Mouse (Mus musculus) forebrain, embryonic 10.5 days (tissue): ENCODE measurements around the gene Mycbp. TPM values are rescaled to one million over a fixed set of nuclear protein-coding genes. Genes with fewer than 3 reads are reported as not detected.

Source experiments
- DNase-seq: peaks from one replicate; pipeline ENCODE4 v3.0.0-alpha.2; 2017; ENCODE audit warnings: low spot score; ENCODE audit errors: extremely low spot score
- H3K27ac ChIP-seq: fragments of 300-500 bp; sonication (generic); 2 replicates; pipeline ENCODE4 v1.5.1; 2016; ENCODE audit warnings: mild to moderate bottlenecking
- H3K27me3 ChIP-seq: fragments of 300-500 bp; sonication (generic); 2 replicates; pipeline ENCODE4 v1.6.1; 2016; ENCODE audit warnings: mild to moderate bottlenecking; ENCODE audit not compliant: poor library complexity, severe bottlenecking
- H3K36me3 ChIP-seq: fragments of 300-500 bp; sonication (generic); replicated peaks from 2 replicates; pipeline ENCODE4 v1.6.1; 2016; ENCODE audit warnings: mild to moderate bottlenecking, moderate library complexity
- H3K4me1 ChIP-seq: fragments of 300-500 bp; sonication (generic); 2 replicates; pipeline ENCODE4 v1.6.1; 2016
- H3K4me3 ChIP-seq: fragments of 300-500 bp; sonication (generic); 2 replicates; pipeline ENCODE4 v1.5.1; 2016; ENCODE audit warnings: mild to moderate bottlenecking, moderate library complexity
- H3K9me3 ChIP-seq: fragments of 300-500 bp; sonication (generic); 2 replicates; pipeline ENCODE4 v1.6.1; 2016; ENCODE audit warnings: mild to moderate bottlenecking, moderate library complexity
- WGBS: fragments of 180-500 bp; shearing (Covaris S2); methylation state at CpG from one replicate; pipeline ENCODE4 v1.1.7; 2016; 5-methylcytosine and 5-hydroxymethylcytosine counted together
- polyA plus RNA-seq: library from polyadenylated mRNA; unstranded; fragments of >200 nt; fragmentation: Nextera tagmentation; extraction: Ambion mirVana; gene quantifications from 2 replicates; pipeline ENCODE4 v1.2.1, GENCODE M21; 2016

Mycbp gene
- polyA plus RNA-seq, 1 experiment from 2014 or later: 67.7 TPM

DNA sequence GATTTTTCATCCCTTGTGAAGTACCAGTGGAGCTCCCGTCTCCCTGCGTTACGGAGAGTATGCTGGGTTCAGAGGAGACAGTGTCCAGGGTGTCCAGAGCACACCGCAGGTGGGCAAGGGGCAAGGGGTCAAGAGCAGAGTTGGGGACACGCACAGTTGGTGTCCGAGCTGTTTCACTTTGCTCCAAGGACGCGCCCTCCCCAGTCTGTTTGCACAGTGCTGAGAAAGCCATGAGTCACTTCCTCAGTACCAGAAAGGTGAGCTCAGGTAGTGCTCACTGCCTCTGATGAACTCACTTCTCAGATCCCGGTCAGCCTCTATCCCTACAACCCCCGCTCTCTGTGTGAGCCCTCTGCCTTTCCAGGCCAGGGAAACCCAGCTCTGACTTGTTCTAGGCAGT is 45.0 kb downstream of the Mycbp start:
- no peak for DNase-seq
- H3K9me3 ChIP-seq: no peaks in the 10 kb centered on the region
- H3K27me3 ChIP-seq: peaks cover 29% of the 10 kb centered on the region
- no peak overlapping the region for H3K4me3 ChIP-seq
- WGBS: 81% methylated on average over 10 of the region's 10 CpGs
- no peak overlapping the region for H3K27ac ChIP-seq
- no peaks in the 10 kb centered on the region for H3K36me3 ChIP-seq
- no peaks in the 10 kb centered on the region for H3K4me1 ChIP-seq

DNA sequence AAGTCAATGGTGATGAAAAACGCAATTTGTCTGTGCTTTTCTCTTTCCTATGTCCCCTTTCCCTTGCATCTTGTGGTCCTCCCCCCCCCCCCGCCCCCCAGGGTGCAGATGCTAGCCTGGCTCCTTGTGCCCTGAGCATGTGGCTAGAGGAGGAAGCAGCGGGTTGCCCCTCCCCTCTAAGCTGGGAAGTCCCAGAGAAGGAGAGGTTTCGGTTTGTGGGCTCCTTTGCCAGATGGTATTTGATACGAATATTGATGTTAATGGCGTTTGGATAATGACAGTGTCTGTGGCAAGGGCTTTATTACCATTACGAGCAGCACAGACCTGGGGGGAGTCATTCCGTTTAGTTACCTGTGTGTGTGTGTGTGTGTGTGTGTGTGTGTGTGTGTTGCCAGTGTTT is 47.4 kb downstream of the Mycbp start:
- no peaks in the 10 kb centered on the region for H3K36me3 ChIP-seq
- H3K27ac ChIP-seq: no peak overlapping the region
- H3K27me3 ChIP-seq: peaks cover 49% of the 10 kb centered on the region
- H3K9me3 ChIP-seq: no peaks in the 10 kb centered on the region
- peaks cover 7% of the 10 kb centered on the region for H3K4me1 ChIP-seq
- DNase-seq: no peak
- WGBS: 60% methylated on average over 8 of the region's 8 CpGs
- no peak overlapping the region for H3K4me3 ChIP-seq

DNA sequence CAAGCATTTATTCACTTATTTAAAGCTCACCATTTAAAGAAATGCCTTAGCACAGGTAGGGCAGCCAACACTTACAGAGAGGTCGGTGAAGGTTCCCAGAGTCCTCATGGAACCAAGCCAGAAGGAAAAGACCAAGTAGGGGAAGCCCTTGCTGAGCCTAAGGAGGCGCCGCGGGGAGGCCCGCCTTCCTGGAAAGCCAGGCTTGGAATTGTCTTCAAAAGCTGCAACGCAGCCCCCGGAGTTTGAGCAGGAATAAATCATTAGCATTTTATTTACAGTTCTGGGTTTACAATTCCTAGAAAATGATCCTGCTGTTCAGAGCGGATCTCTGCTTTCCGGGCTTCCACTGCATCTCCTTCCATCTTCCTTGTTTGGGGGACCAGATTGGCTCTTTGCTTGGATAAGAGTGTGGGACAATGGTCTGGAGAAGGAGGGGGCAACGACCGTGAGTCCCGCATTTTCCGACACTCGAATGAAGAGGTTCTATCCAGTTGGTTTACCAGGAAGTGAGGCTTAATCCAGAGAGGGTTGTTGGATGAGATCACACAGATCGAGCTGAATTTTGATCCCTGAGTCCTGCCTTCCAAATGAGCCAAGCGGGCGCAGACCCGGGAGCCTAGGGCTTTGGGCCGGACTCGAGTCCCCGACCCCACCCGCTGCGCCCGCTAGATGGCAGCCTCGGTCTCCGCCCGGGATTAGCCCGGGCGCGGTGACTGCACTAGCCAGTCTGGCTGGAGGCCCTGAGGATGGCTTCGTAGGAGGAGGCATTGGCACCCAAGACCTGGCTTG is 52.3 kb downstream of the Mycbp start:
- H3K27me3 ChIP-seq: peaks cover 52% of the 10 kb centered on the region
- H3K36me3 ChIP-seq: no peaks in the 10 kb centered on the region
- peaks cover 22% of the 10 kb centered on the region for H3K4me1 ChIP-seq
- WGBS: 6% methylated on average over 31 of the region's 31 CpGs
- H3K27ac ChIP-seq: peak overlapping the region; percentile 56; the same call in 1 of the 2 replicates
- no peaks in the 10 kb centered on the region for H3K9me3 ChIP-seq
- H3K4me3 ChIP-seq: peak overlapping the region; percentile 39
- peak; percentile 85 for DNase-seq

DNA sequence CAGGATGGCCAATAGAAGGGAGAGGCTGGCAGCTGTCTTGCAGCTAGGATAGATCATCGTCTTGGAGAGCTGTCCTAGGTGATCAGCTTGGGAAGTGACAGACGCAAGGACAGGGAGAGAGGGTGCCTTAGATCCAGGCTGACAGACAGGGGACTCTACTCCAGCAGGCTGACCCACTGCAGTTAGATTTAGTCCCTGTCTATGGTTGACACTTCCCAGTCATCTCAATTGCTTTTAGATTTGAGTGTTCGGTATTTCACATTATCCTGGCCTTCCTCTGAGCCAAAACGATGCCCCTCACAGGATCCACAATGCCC is 52.8 kb downstream of the Mycbp start:
- no peak for DNase-seq
- 46% methylated on average over 4 of the region's 4 CpGs for WGBS
- Histone ChIP-seq H3K27me3 (peaks cover 49% of the 10 kb centered on the region), H3K4me1 (peaks cover 26% of the 10 kb centered on the region), H3K4me3 (peak overlapping the region; percentile 39; the same call in 1 of the 2 replicates), H3K36me3 (no peaks in the 10 kb centered on the region), H3K27ac (no peak overlapping the region), H3K9me3 (no peaks in the 10 kb centered on the region)

DNA sequence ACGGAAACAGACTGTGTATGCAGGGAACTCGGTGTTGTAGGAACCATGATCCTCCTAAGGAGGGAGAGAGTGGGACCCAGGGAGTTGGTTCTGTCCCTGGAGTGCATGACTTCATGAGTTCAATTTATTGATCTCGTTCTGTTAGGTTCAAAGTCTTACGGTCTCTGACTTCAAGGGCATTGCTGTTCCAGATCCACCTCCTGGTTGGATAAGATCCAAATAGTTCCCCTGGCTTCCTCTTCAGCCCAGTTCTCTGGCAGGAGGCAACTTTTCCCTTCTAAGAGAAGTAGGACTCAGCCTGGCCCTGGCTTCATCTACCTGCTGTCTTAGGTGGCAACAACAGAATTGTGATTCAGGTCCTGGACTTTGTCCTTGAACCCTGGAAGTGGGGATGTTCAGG is 53.3 kb downstream of the Mycbp start:
- no peak for DNase-seq
- H3K9me3 ChIP-seq: no peaks in the 10 kb centered on the region
- peaks cover 49% of the 10 kb centered on the region for H3K27me3 ChIP-seq
- H3K4me3 ChIP-seq: no peak overlapping the region
- H3K27ac ChIP-seq: no peak overlapping the region
- peaks cover 30% of the 10 kb centered on the region for H3K4me1 ChIP-seq
- WGBS: 73% methylated on average over 4 of the region's 4 CpGs
- no peaks in the 10 kb centered on the region for H3K36me3 ChIP-seq

DNA sequence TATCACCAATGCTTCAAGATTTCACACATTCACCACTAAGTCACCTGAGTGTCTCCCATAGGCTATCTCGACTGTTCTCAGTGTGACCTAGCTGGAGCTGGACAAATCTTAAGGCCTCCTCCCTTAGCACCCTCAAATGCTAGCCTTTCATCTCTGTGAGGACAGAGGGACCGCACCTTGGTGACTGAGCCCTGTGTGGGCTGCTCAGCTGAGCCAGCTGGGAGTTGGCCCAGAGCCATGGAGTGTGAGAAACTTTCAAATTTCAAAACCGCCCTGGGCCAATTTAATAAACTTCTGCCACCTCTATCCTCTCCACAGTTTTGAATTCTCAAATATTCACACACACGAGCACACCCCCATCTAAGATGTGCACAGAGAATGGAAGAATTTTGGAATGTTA is 56.3 kb downstream of the Mycbp start:
- H3K27me3 ChIP-seq: peaks cover 49% of the 10 kb centered on the region
- 83% methylated on average over 4 of the region's 4 CpGs for WGBS
- H3K27ac ChIP-seq: no peak overlapping the region
- H3K4me3 ChIP-seq: no peak overlapping the region
- no peak for DNase-seq
- H3K36me3 ChIP-seq: no peaks in the 10 kb centered on the region
- no peaks in the 10 kb centered on the region for H3K9me3 ChIP-seq
- peaks cover 34% of the 10 kb centered on the region for H3K4me1 ChIP-seq

Other genes with a start within 250 kb of the Mycbp start
- 43.8 and 50.2 TPM in 2 replicates for gene Macf1, start 220.5 kb upstream of the Mycbp start, polyA plus RNA-seq
- gene Ndufs5, start 186.6 kb upstream of the Mycbp start, polyA plus RNA-seq: 299 and 315 TPM in 2 replicates
- 61.4 and 63.2 TPM in 2 replicates for gene Akirin1, start 154.5 kb upstream of the Mycbp start, polyA plus RNA-seq
- 0.21 and 0.26 TPM in 2 replicates for gene Rhbdl2, start 117.0 kb upstream of the Mycbp start, polyA plus RNA-seq
- not detected in 2 replicates for gene 4933427I04Rik, start 45.2 kb upstream of the Mycbp start, polyA plus RNA-seq
- gene Rragc, start 12.6 kb downstream of the Mycbp start, polyA plus RNA-seq: 34.2 and 34.9 TPM in 2 replicates
- not detected in 2 replicates for gene 4930535I16Rik, start 13.2 kb downstream of the Mycbp start, polyA plus RNA-seq